Mouse (Mus musculus): ENCODE measurements around the gene Zfp111. TPM values are rescaled to one million over a fixed set of nuclear protein-coding genes. Genes with fewer than 3 reads are reported as not detected.

Gene Zfp111
- total RNA-seq (2021), result 10 to 100 TPM; 10.1 to 12.0 TPM

- no peak for DNase-seq
- intact Hi-C loops (cut with DNase I), result no loop called here
These were observed at the start of gene Zfp111 for GRCm38 (mm10) chr7:24211343-24211742. Gene Zfp111, minus strand, starts transcription at chr7:24211443.

GRCm38 (mm10) chr7:24260000-24260312 is 48.7 kb upstream of the Zfp111 start:
- DNase-seq, result no peak
- intact Hi-C loops (cut with DNase I), result no loop called here

GRCm38 (mm10) chr7:24259306-24259999 is 48.2 kb upstream of the Zfp111 start:
- intact Hi-C loops (cut with DNase I), result no loop called here
- no peak for DNase-seq

- DNase-seq, result peak; percentile 78
- intact Hi-C loops (cut with DNase I), result no loop called here
These were observed 43.6 kb upstream of the Zfp111 start, which contains the start of gene Zfp108 for GRCm38 (mm10) chr7:24254633-24255474. Gene Zfp108, plus strand, starts transcription at chr7:24254794.

- intact Hi-C loops (cut with DNase I), result no loop called here
These were observed 42.8 kb upstream of the Zfp111 start for GRCm38 (mm10) chr7:24253779-24254615.

GRCm38 (mm10) chr7:24237040-24237791 is 26.0 kb upstream of the Zfp111 start, which contains the start of gene Zfp109:
Gene Zfp109, minus strand, starts transcription at chr7:24237560.
- peak; percentile 50 for DNase-seq
- intact Hi-C loops (cut with DNase I), result no loop called here

More at GRCm38 (mm10) chr7:24253779-24254615, 42.8 kb upstream of the Zfp111 start:
- DNase-seq, result no peak

- intact Hi-C loops (cut with DNase I), result no loop called here
- no peak for DNase-seq
These were observed 947 bp downstream of the Zfp111 start for GRCm38 (mm10) chr7:24210296-24210695.

- intact Hi-C loops (cut with DNase I), result no loop called here
- DNase-seq, result no peak
These were observed 2.9 kb downstream of the Zfp111 start for GRCm38 (mm10) chr7:24208282-24208886.

- peak; percentile 67 for DNase-seq
- intact Hi-C loops (cut with DNase I), result no loop called here
These were observed 3.6 kb downstream of the Zfp111 start for GRCm38 (mm10) chr7:24207488-24208261.

- intact Hi-C loops (cut with DNase I), result no loop called here
- DNase-seq, result no peak
These were observed 14.3 kb downstream of the Zfp111 start for GRCm38 (mm10) chr7:24196961-24197360.

- intact Hi-C loops (cut with DNase I), result no loop called here
- DNase-seq, result no peak
These were observed 18.1 kb downstream of the Zfp111 start for GRCm38 (mm10) chr7:24193157-24193556.

GRCm38 (mm10) chr7:24191361-24191760 is 19.9 kb downstream of the Zfp111 start:
- intact Hi-C loops (cut with DNase I), result no loop called here
- DNase-seq, result no peak

GRCm38 (mm10) chr7:24189571-24189944 is 21.7 kb downstream of the Zfp111 start:
- intact Hi-C loops (cut with DNase I), result no loop called here
- no peak for DNase-seq

GRCm38 (mm10) chr7:24188901-24189570 is 22.2 kb downstream of the Zfp111 start:
- DNase-seq, result no peak
- intact Hi-C loops (cut with DNase I), result no loop called here

GRCm38 (mm10) chr7:24187611-24188010 is 23.6 kb downstream of the Zfp111 start:
- DNase-seq, result no peak
- intact Hi-C loops (cut with DNase I), result no loop called here

- intact Hi-C loops (cut with DNase I), result no loop called here
These were observed 35.9 kb downstream of the Zfp111 start for GRCm38 (mm10) chr7:24175337-24175711.

GRCm38 (mm10) chr7:24174618-24175336 is 36.5 kb downstream of the Zfp111 start, which contains the start of gene Zfp114:
Gene Zfp114, plus strand, starts transcription at chr7:24175060.
- DNase-seq, result peak; percentile 86
- intact Hi-C loops (cut with DNase I), result no loop called here

More at GRCm38 (mm10) chr7:24175337-24175711, 35.9 kb downstream of the Zfp111 start:
- DNase-seq, result no peak

GRCm38 (mm10) chr7:24172191-24172590 is 39.1 kb downstream of the Zfp111 start:
- intact Hi-C loops (cut with DNase I), result no loop called here
- DNase-seq, result no peak

Data from left cerebral cortex, postnatal 4 days (tissue).